Mouse (Mus musculus) liver, adult 2 months (tissue): ENCODE data around the gene Pcyox1.

Experiments
- CTCF ChIP-seq: fragments of 200-500 bp; IDR thresholded peaks from 2 replicates; pipeline ENCODE4 v1.5.1; 2011; ENCODE audit warnings: low read depth, low read length, control low read depth
- POLR2A ChIP-seq: fragments of 200-500 bp; IDR thresholded peaks from 2 replicates; pipeline ENCODE4 v1.6.1; 2011; ENCODE audit warnings: low read length, control low read depth; ENCODE audit not compliant: insufficient read depth; ENCODE audit errors: extremely low read depth

DNA sequence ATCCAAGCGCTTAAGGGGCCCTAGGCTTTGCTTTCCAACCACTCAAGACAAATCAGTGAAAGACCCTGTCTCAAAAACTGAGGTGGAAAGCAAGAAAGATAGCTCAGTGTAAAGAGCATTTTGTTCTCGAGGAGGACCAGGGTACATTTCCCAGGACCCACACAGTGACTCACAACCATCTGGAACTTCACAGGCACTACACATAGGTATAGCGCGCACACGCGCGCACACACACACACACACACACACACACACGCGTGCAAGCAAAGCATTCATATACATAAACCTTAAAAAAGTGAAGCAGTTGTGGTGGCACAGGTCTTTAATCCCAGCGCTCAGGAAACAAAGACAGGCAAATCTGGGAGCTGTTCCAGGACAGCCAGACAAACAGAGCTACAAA, 44.6 kb upstream of the Pcyox1 start:
- TF ChIP-seq CTCF (no peak), POLR2A (no peak)
